Mouse (Mus musculus) heart, adult 8-10 months (tissue): ENCODE measurements around the gene Olfr325. TPM values are rescaled to one million over a fixed set of nuclear protein-coding genes. Genes with fewer than 3 reads are reported as not detected.

ENCODE experiments used
- DNase-seq: peaks from one replicate; pipeline ENCODE4 v3.0.0; 2022; ENCODE audit warnings: low spot score
- total RNA-seq, 4 experiments: library from RNA; stranded (reverse); gene quantifications; 2 replicates each; pipeline ENCODE4 v1.2.4; 2022

Olfr325 gene
- total RNA-seq, 4 experiments from 2014 or later, result not detected

- DNase-seq, result no peak
Measured at GRCm38 (mm10) chr11:58630401-58630800, 52.9 kb downstream of the Olfr325 start, which contains the start of gene Olfr323. Gene Olfr323 (minus strand): TSS chr11:58630501.

Other genes with a start within 250 kb of the Olfr325 start
- gene Zfp672, start 247.4 kb upstream of the Olfr325 start, total RNA-seq, result 10 to 100 TPM; 41.4 to 45.8 (median 45.2) TPM
- 10 to 100 TPM; 25.4 to 36.8 (median 30.4) TPM for gene Sh3bp5l, start 247.0 kb upstream of the Olfr325 start, total RNA-seq
- not detected for gene Lypd8, start 198.7 kb upstream of the Olfr325 start, total RNA-seq
- gene 1810065E05Rik, start 156.6 kb upstream of the Olfr325 start, total RNA-seq, result not detected
- gene Gm12253, start 145.2 kb upstream of the Olfr325 start, total RNA-seq, result not detected
- gene Lypd9, start 124.8 kb upstream of the Olfr325 start, total RNA-seq, result not detected
- gene Olfr30, start 115.5 kb upstream of the Olfr325 start, total RNA-seq, result not detected
- gene Olfr332, start 85.2 kb upstream of the Olfr325 start, total RNA-seq, result not detected
- gene Olfr331, start 75.2 kb upstream of the Olfr325 start, total RNA-seq, result not detected
- gene Olfr330, start 42.9 kb upstream of the Olfr325 start, total RNA-seq, result not detected
- gene Olfr329-ps, start 31.3 kb upstream of the Olfr325 start, total RNA-seq, result not detected
- gene Olfr328, start 22.1 kb upstream of the Olfr325 start, total RNA-seq, result not detected
- gene Olfr224, start 7.2 kb upstream of the Olfr325 start, total RNA-seq, result not detected
- gene Olfr324, start 17.4 kb downstream of the Olfr325 start, total RNA-seq, result not detected
- gene 2210407C18Rik, start 38.3 kb downstream of the Olfr325 start, total RNA-seq, result 1 to 10 TPM; 3.2 to 9.2 (median 6.2) TPM
- not detected for gene Olfr323, start 52.8 kb downstream of the Olfr325 start, total RNA-seq
- not detected for gene Trim58, start 62.7 kb downstream of the Olfr325 start, total RNA-seq
- gene Olfr322, start 81.1 kb downstream of the Olfr325 start, total RNA-seq, result not detected
- not detected for gene Olfr320, start 103.4 kb downstream of the Olfr325 start, total RNA-seq
- not detected for gene Olfr319, start 121.4 kb downstream of the Olfr325 start, total RNA-seq
- gene Olfr318, start 146.3 kb downstream of the Olfr325 start, total RNA-seq, result not detected
- not detected for gene Olfr317, start 161.5 kb downstream of the Olfr325 start, total RNA-seq
- not detected for gene Olfr316, start 175.0 kb downstream of the Olfr325 start, total RNA-seq
- gene Olfr315, start 195.5 kb downstream of the Olfr325 start, total RNA-seq, result not detected
- not detected for gene Olfr314, start 205.2 kb downstream of the Olfr325 start, total RNA-seq
- gene Fam183b, start 224.2 kb downstream of the Olfr325 start, total RNA-seq, result under 1 TPM in 2 of 4 experiments, not detected in 2; 0.52 to 0.69 TPM
- gene Olfr313, start 237.3 kb downstream of the Olfr325 start, total RNA-seq, result not detected